Mouse (Mus musculus) cerebellum, adult 2 months (tissue): ENCODE results near the gene Pla2g5.

Source experiments
- CTCF ChIP-seq: fragments of 200-500 bp; IDR thresholded peaks from 2 replicates; pipeline ENCODE4 v1.5.1; 2011; ENCODE audit warnings: low read depth, mild to moderate bottlenecking, control low read depth, low read length, moderate library complexity, borderline replicate concordance; ENCODE audit not compliant: insufficient read depth
- POLR2A ChIP-seq: fragments of 200-500 bp; IDR thresholded peaks from 2 replicates; pipeline ENCODE4 v1.6.1; 2011; ENCODE audit warnings: low read length, control low read depth, borderline replicate concordance; ENCODE audit not compliant: insufficient read depth

- TF ChIP-seq CTCF, result no peak
- TF ChIP-seq POLR2A, result no peak
Measured at GRCm38 (mm10) chr4:138858446-138858845, 4.8 kb downstream of the Pla2g5 start.
